Mouse (Mus musculus) embryonic facial prominence, embryonic 14.5 days (tissue): ENCODE data around the gene Gtf3c4. TPM values are rescaled to one million over a fixed set of nuclear protein-coding genes. Genes with fewer than 3 reads are reported as not detected.

Source experiments
- ATAC-seq: fragments of 200-750 bp; cut with Nextera tagmentation; 2 replicates; pipeline ENCODE4 v1.8.0; 2017; ENCODE audit warnings: low read depth, moderate number of reproducible peaks, moderate TSS enrichment
- DNase-seq: peaks from one replicate; pipeline ENCODE4 v3.0.0-alpha.2; 2015; ENCODE audit warnings: low spot score
- H3K27ac ChIP-seq: fragments of 300-500 bp; sonication (generic); replicated peaks from 2 replicates; pipeline ENCODE4 v1.5.1; 2014; ENCODE audit warnings: low read depth, mild to moderate bottlenecking, low read length, moderate library complexity
- H3K27me3 ChIP-seq: fragments of 300-500 bp; sonication (generic); replicated peaks from 2 replicates; pipeline ENCODE4 v1.6.1; 2014; ENCODE audit warnings: low read length; ENCODE audit not compliant: control insufficient read depth, insufficient read depth
- H3K36me3 ChIP-seq: fragments of 300-500 bp; sonication (generic); 2 replicates; pipeline ENCODE4 v1.6.1; 2014; ENCODE audit warnings: low read length, mixed read lengths; ENCODE audit not compliant: control insufficient read depth, insufficient read depth
- H3K4me1 ChIP-seq: fragments of 300-500 bp; sonication (generic); 2 replicates; pipeline ENCODE4 v1.6.1; 2014; ENCODE audit warnings: antibody characterized with exemption, low read length; ENCODE audit not compliant: control insufficient read depth, insufficient read depth
- H3K4me2 ChIP-seq: fragments of 300-500 bp; sonication (generic); 2 replicates; pipeline ENCODE4 v1.6.1; 2014; ENCODE audit warnings: low read depth, mild to moderate bottlenecking, low read length, moderate library complexity, mixed read lengths
- H3K4me3 ChIP-seq: fragments of 300-500 bp; sonication (generic); 2 replicates; pipeline ENCODE4 v1.5.1; 2014; ENCODE audit warnings: low read depth, mild to moderate bottlenecking, low read length
- H3K9ac ChIP-seq: fragments of 300-500 bp; sonication (generic); 2 replicates; pipeline ENCODE4 v1.6.1; 2014; ENCODE audit warnings: low read depth, mild to moderate bottlenecking, low read length, moderate library complexity, mixed read lengths
- H3K9me3 ChIP-seq: fragments of 300-500 bp; sonication (generic); 2 replicates; pipeline ENCODE4 v1.6.1; 2016; ENCODE audit warnings: low read length; ENCODE audit not compliant: control insufficient read depth
- WGBS: fragments of 180-500 bp; shearing (Covaris S2); extraction: QIAGEN DNeasy Blood & Tissue Kit; methylation state at CpG from one replicate; pipeline ENCODE4 v1.1.7; 2014; 5-methylcytosine and 5-hydroxymethylcytosine counted together
- polyA plus RNA-seq: library from polyadenylated mRNA; unstranded; fragments of >200 nt; fragmentation: Nextera tagmentation; extraction: Ambion mirVana; gene quantifications from 2 replicates; pipeline ENCODE4 v1.2.1, GENCODE M21; 2014

Gene Gtf3c4
- polyA plus RNA-seq, 1 experiment from 2014 or later, result 20.5 TPM

DNA sequence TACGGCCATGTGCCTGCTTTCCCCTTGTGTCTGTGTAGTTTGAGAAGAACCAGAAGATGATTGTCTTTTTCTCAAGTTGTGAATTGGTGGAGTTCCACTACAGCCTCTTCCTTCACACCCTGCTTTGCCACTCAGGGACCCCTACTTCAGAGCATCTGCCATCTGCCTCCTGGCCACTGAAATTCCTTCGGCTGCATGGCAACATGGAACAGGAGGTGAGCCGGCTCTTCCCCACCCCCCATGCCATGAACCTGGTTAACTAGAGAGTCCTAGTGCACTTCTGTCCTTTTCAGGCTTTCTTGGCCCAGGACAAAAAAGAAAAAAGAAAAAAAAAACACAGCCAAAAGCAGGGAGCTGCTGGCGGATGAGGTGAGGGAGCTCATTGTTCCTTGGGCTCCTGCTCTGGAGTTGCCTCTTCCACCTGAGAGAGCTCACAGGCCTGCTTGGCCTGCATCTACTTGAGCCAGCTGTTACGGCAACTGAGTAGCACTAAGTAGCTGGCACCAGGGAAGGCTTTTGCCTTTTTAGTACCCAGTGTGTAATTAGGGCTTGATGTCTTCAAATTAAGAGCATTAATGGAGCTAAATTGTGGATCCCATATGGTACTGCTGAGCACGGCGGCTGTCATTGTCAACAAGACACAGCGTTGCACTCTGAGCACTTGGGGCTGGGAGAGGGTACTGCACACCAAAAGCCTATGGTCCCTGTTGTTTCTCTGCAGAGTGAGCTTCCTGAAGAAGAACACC is 20.7 kb upstream of the Gtf3c4 start:
- Histone ChIP-seq H3K9ac (no peak overlapping the region), H3K4me3 (no peak overlapping the region), H3K36me3 (peaks cover 94% of the 10 kb centered on the region), H3K4me1 (no peaks in the 10 kb centered on the region), H3K4me2 (no peak overlapping the region), H3K27ac (no peak overlapping the region), H3K9me3 (no peaks in the 10 kb centered on the region), H3K27me3 (no peaks in the 10 kb centered on the region)
- ATAC-seq (no peak), DNase-seq (no peak)
- 93% methylated on average over 8 of the region's 8 CpGs for WGBS

DNA sequence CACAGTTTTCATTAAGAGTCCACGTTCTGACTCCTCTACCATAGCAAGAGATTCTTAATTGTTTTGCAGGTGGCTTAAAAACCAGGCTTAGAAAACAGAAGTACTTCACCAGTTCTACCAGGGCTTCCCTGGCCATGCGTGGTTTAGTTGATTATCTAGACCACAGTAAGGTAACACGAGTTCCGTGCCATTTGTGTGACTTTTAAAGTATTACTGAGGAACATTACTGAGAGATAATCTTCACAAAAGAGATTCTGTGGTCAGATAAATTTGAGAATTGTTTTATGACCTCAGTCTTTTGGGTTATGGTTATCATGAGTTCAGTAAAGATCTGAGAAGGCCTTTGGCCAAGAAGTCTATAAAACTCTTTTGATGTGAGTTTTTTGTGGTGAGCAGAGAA is 19.1 kb upstream of the Gtf3c4 start:
- no peaks in the 10 kb centered on the region for H3K27me3 ChIP-seq
- no peaks in the 10 kb centered on the region for H3K4me1 ChIP-seq
- 86% methylated on average over 4 of the region's 4 CpGs for WGBS
- DNase-seq, result no peak
- H3K9ac ChIP-seq, result no peak overlapping the region
- no peak for ATAC-seq
- H3K4me3 ChIP-seq, result no peak overlapping the region
- no peak overlapping the region for H3K27ac ChIP-seq
- peaks cover 90% of the 10 kb centered on the region for H3K36me3 ChIP-seq
- no peak overlapping the region for H3K4me2 ChIP-seq
- H3K9me3 ChIP-seq, result no peaks in the 10 kb centered on the region

DNA sequence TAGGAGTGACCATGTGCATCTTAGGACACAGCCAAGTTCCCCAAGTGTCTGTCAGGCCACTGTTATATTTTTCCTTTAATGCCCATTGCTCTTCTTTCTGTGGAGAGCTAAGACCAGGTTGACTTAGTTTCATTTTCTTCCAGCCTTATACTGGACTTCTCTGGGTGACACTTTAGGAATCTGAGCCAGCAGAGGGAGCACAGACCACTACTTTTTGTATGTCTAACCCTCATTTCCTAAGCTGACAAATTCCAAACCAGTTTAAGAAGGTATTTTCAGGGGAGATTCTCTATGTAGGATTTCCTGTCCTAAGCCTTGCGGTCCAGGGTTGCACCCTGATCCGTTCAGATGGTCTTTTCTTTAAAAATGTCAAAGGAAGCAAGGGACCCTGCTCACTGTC is 15.6 kb upstream of the Gtf3c4 start:
- WGBS, result 95% methylated on average over 2 of the region's 2 CpGs
- Histone ChIP-seq H3K27me3 (no peaks in the 10 kb centered on the region), H3K9ac (no peak overlapping the region), H3K9me3 (no peaks in the 10 kb centered on the region), H3K36me3 (peaks cover 64% of the 10 kb centered on the region), H3K4me1 (no peaks in the 10 kb centered on the region), H3K4me3 (no peak overlapping the region), H3K4me2 (no peak overlapping the region), H3K27ac (no peak overlapping the region)
- DNase-seq (no peak), ATAC-seq (no peak)

DNA sequence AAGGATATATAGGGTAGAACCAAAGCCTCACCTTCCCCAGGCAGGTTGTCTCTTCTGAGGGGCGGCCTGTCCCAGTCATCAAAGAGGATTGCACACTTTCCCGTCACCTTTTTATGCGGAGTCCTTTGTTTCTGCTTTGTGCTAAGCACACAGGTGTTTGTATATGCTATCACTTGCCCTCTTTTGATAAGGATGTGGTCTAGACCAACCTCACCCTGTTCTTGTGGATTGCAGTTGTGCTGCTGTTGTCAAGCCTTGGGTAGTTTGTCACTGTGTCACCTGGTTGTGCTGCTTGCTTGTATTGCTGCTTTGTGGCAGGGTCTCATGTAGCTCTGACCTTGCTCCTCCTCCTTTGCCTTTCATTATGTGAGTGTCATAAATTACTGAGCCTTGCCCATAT is 12.4 kb upstream of the Gtf3c4 start:
- WGBS, result 86% methylated on average over 3 of the region's 3 CpGs

DNA sequence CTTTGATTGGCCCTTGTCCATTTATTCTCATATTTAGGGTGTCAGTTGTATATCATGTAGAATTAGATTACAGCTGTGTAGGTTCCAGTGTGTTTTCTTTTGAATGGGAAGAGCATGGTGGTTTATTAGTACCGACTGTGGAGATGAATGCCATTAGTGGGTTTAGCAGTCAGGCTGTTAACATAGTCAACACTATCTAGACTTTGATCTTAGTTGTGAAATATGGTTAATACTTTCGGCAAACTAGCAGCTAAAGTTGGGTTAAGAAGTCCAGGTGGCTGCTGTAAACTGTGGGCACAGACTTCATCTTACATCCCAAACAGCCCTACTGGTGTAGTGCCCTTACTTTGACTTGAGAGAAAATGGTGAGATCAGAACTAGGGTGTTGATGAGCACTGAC is 8.7 kb upstream of the Gtf3c4 start:
- Histone ChIP-seq H3K27me3 (no peaks in the 10 kb centered on the region), H3K9ac (no peak overlapping the region), H3K4me2 (no peak overlapping the region), H3K27ac (no peak overlapping the region), H3K36me3 (peaks cover 66% of the 10 kb centered on the region), H3K9me3 (no peaks in the 10 kb centered on the region), H3K4me3 (no peak overlapping the region), H3K4me1 (no peaks in the 10 kb centered on the region)
- no peak for DNase-seq
- ATAC-seq, result no peak
- WGBS, result 90% methylated on average over 2 of the region's 2 CpGs

More for the DNA sequence above, 12.4 kb upstream of the Gtf3c4 start:
- Histone ChIP-seq H3K9me3 (no peaks in the 10 kb centered on the region), H3K9ac (no peak overlapping the region), H3K27me3 (no peaks in the 10 kb centered on the region), H3K4me1 (no peaks in the 10 kb centered on the region), H3K27ac (no peak overlapping the region), H3K4me2 (no peak overlapping the region), H3K4me3 (no peak overlapping the region), H3K36me3 (peaks cover 63% of the 10 kb centered on the region)
- ATAC-seq, result no peak
- DNase-seq, result no peak

DNA sequence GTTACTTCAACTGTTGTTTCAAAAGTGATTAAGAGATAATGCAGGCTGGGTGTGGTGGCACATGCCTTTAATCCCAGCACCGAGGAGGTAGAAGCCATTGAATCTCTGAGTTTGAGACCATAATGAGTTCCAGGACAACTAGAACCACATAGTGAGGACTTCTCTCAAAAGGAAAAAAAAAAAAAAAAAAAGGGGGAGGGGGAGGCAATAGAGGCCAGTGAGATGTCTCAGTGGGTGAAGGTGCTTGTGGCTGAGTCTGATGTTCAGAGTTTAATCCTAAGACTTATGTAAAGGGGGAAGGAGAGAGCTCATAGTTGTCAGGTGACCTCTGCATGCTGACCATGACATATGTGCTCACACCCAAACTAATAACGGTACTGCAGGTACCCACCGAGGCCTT is 1.9 kb upstream of the Gtf3c4 start:
- ATAC-seq, result no peak
- peak overlapping the region; percentile 94 for H3K4me2 ChIP-seq

DNA sequence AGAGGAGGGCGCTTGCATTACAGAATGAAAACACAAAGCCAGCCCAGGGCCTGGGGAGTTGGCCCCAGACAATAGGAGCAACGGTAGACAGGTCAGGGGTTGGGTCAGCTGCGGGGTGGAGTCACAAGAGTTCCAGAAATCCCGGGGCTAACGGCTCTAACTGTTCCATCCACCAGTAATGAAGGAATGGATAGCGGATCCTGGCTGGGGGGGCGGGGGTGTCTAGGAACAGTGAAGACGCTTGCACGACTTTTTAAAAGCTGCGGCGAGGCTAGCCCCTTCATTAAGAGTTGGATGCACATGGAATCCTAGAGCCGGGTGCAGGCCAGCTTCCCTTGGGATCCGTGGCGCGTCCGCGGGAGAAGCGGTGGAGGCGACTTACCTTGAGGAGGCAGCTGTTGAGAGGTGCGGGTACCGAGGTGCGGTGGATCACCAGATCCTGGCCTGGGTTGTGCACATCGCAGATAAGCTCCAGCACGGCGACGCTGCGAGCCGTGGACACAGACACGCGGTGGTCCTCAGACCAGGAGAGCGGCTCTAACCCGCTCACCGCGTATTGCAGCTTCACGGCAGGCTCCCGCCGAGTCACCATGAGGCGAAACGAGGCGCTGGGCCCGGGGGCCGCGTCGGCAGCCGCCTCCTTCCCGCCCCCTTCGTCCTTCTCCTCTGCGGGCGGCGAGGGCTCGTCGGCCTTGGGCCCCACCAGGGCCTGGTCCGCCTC is 499 bp downstream of the Gtf3c4 start:
- peaks cover 20% of the 10 kb centered on the region for H3K4me1 ChIP-seq
- peak overlapping the region; percentile 98 for H3K4me3 ChIP-seq
- peak; percentile 54 for ATAC-seq
- H3K9me3 ChIP-seq, result no peaks in the 10 kb centered on the region
- peak overlapping the region; percentile 86 for H3K27ac ChIP-seq
- no peak for DNase-seq
- under 1% methylated on average over 24 of the region's 53 CpGs for WGBS
- H3K9ac ChIP-seq, result peak overlapping the region; percentile 92
- H3K36me3 ChIP-seq, result peaks cover 6% of the 10 kb centered on the region
- H3K4me2 ChIP-seq, result peak overlapping the region; percentile 94
- H3K27me3 ChIP-seq, result no peaks in the 10 kb centered on the region

More for the DNA sequence above, 1.9 kb upstream of the Gtf3c4 start:
- Histone ChIP-seq H3K4me3 (peak overlapping the region; percentile 98; the same call in 1 of the 2 replicates), H3K9me3 (no peaks in the 10 kb centered on the region), H3K4me1 (peaks cover 20% of the 10 kb centered on the region), H3K9ac (no peak overlapping the region), H3K27ac (no peak overlapping the region), H3K27me3 (no peaks in the 10 kb centered on the region), H3K36me3 (peaks cover 23% of the 10 kb centered on the region)
- WGBS, result 65% methylated on average over 3 of the region's 3 CpGs
- DNase-seq, result no peak

DNA sequence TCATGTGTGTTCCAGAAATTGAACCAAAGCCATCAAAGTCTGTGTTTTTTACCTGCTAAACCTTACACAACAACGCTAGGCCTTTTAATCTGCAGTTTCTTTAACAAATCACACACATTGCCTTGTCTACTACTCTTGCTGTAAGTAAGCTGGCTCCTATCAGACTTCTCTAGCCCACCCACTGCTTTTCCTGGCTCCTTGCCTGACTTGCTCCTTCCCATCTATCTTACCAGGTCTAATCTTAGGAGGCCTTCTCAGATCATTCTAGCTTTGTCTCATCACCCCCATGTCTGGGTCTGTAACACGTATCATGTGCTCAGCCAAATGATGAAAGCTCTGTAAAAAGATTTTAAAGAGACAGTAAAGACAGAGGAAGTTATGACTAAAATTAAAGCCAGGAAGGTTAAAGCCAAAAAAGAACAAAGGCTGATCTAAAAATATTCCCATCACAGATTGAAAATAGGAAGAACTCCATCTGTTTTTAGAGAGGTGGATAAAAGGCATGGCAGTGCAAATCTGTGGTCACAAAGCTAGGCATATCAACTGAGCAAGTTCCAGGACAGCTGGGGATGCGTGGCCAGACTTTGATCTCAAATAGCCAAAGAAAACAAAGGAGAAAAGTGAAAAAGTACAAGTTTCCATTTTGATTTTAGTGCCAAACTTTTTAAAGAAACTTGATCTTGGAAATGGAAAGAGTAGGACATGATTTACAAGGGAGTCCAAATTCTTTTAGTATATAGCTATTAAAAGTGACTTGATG is 3.8 kb downstream of the Gtf3c4 start:
- ATAC-seq (no peak), DNase-seq (peak; percentile 46)
- no peak overlapping the region for H3K27ac ChIP-seq
- no peaks in the 10 kb centered on the region for H3K9me3 ChIP-seq
- no peaks in the 10 kb centered on the region for H3K27me3 ChIP-seq
- H3K4me2 ChIP-seq, result no peak overlapping the region
- H3K4me1 ChIP-seq, result peaks cover 12% of the 10 kb centered on the region
- 62% methylated on average over 3 of the region's 3 CpGs for WGBS
- H3K9ac ChIP-seq, result no peak overlapping the region
- peaks cover 36% of the 10 kb centered on the region for H3K36me3 ChIP-seq
- H3K4me3 ChIP-seq, result no peak overlapping the region
